Mouse (Mus musculus) forebrain, embryonic 14.5 days (tissue): Measurements from ENCODE around the gene Ngfr. TPM values are rescaled to one million over a fixed set of nuclear protein-coding genes. Genes with fewer than 3 reads are reported as not detected.

ENCODE experiments used
- ATAC-seq: fragments of 200-750 bp; cut with Nextera tagmentation; 2 replicates; pipeline ENCODE4 v1.8.0; 2017; ENCODE audit warnings: mild to moderate bottlenecking, moderate library complexity
- DNase-seq: peaks from one replicate; pipeline ENCODE4 v3.0.0-alpha.2; 2015; ENCODE audit warnings: low spot score
- H3K27ac ChIP-seq: fragments of 300-500 bp; sonication (generic); 2 replicates; pipeline ENCODE4 v1.5.1; 2014; ENCODE audit warnings: low read depth, mild to moderate bottlenecking, control low read depth, low read length, moderate library complexity
- H3K27me3 ChIP-seq: fragments of 300-500 bp; sonication (generic); replicated peaks from 2 replicates; pipeline ENCODE4 v1.6.1; 2014; ENCODE audit warnings: low read length, control low read depth, mixed read lengths; ENCODE audit not compliant: control insufficient read depth, insufficient read depth
- H3K36me3 ChIP-seq: fragments of 300-500 bp; sonication (generic); 2 replicates; pipeline ENCODE4 v1.6.1; 2014; ENCODE audit warnings: low read length, control low read depth; ENCODE audit not compliant: control insufficient read depth, insufficient read depth
- H3K4me1 ChIP-seq: fragments of 300-500 bp; sonication (generic); 2 replicates; pipeline ENCODE4 v1.6.1; 2014; ENCODE audit warnings: antibody characterized with exemption, low read length, control low read depth; ENCODE audit not compliant: control insufficient read depth, insufficient read depth
- H3K4me2 ChIP-seq: fragments of 300-500 bp; sonication (generic); 2 replicates; pipeline ENCODE4 v1.6.1; 2014; ENCODE audit warnings: mild to moderate bottlenecking, control low read depth, low read length
- H3K4me3 ChIP-seq: fragments of 300-500 bp; sonication (generic); 2 replicates; pipeline ENCODE4 v1.5.1; 2014; ENCODE audit warnings: low read depth, low read length, control low read depth
- H3K9ac ChIP-seq: fragments of 300-500 bp; sonication (generic); 2 replicates; pipeline ENCODE4 v1.6.1; 2014; ENCODE audit warnings: mild to moderate bottlenecking, low read length, control low read depth, moderate library complexity
- H3K9me3 ChIP-seq: fragments of 300-500 bp; sonication (generic); replicated peaks from 2 replicates; pipeline ENCODE4 v1.6.1; 2016; ENCODE audit warnings: low read length, control low read depth, mixed read lengths; ENCODE audit not compliant: control insufficient read depth
- WGBS: fragments of 180-500 bp; shearing (Covaris S2); extraction: QIAGEN DNeasy Blood & Tissue Kit; methylation state at CpG from one replicate; pipeline ENCODE4 v1.1.7; 2014; 5-methylcytosine and 5-hydroxymethylcytosine counted together
- polyA plus RNA-seq: library from polyadenylated mRNA; unstranded; fragments of >200 nt; fragmentation: Nextera tagmentation; extraction: Ambion mirVana; gene quantifications from 2 replicates; pipeline ENCODE4 v1.2.1, GENCODE M21; 2014

Ngfr gene
- polyA plus RNA-seq, 1 experiment from 2014 or later, result 5.0 TPM

- DNase-seq, result no peak
- Histone ChIP-seq H3K4me1 (peaks cover 4% of the 10 kb centered on the region; the same call in 1 of the 2 replicates), H3K36me3 (no peaks in the 10 kb centered on the region), H3K9ac (no peak overlapping the region), H3K27me3 (no peaks in the 10 kb centered on the region), H3K27ac (no peak overlapping the region), H3K9me3 (no peaks in the 10 kb centered on the region), H3K4me2 (no peak overlapping the region), H3K4me3 (no peak overlapping the region)
- WGBS, result 65% methylated on average over 6 of the region's 6 CpGs
- no peak for ATAC-seq
Observed at GRCm38 (mm10) chr11:95567366-95567765, 20.2 kb downstream of the Ngfr start.

- DNase-seq, result no peak
- H3K4me3 ChIP-seq, result no peak overlapping the region
- no peaks in the 10 kb centered on the region for H3K36me3 ChIP-seq
- no peaks in the 10 kb centered on the region for H3K9me3 ChIP-seq
- H3K4me1 ChIP-seq, result no peaks in the 10 kb centered on the region
- no peak overlapping the region for H3K4me2 ChIP-seq
- WGBS, result 89% methylated on average over 10 of the region's 10 CpGs
- H3K9ac ChIP-seq, result no peak overlapping the region
- no peaks in the 10 kb centered on the region for H3K27me3 ChIP-seq
- H3K27ac ChIP-seq, result no peak overlapping the region
- ATAC-seq, result no peak
Observed at GRCm38 (mm10) chr11:95565327-95565726, 22.2 kb downstream of the Ngfr start.

GRCm38 (mm10) chr11:95563849-95564248 is 23.7 kb downstream of the Ngfr start:
- no peak for ATAC-seq
- WGBS, result 93% methylated on average over 5 of the region's 5 CpGs

GRCm38 (mm10) chr11:95560773-95561172 is 26.8 kb downstream of the Ngfr start:
- Histone ChIP-seq H3K9ac (no peak overlapping the region), H3K9me3 (no peaks in the 10 kb centered on the region), H3K27me3 (no peaks in the 10 kb centered on the region), H3K27ac (no peak overlapping the region), H3K4me3 (no peak overlapping the region), H3K36me3 (no peaks in the 10 kb centered on the region), H3K4me2 (no peak overlapping the region), H3K4me1 (no peaks in the 10 kb centered on the region)
- 69% methylated on average over 3 of the region's 3 CpGs for WGBS
- DNase-seq, result no peak
- no peak for ATAC-seq

More at GRCm38 (mm10) chr11:95563849-95564248, 23.7 kb downstream of the Ngfr start:
- Histone ChIP-seq H3K4me3 (no peak overlapping the region), H3K9ac (no peak overlapping the region), H3K27me3 (no peaks in the 10 kb centered on the region), H3K4me2 (no peak overlapping the region), H3K9me3 (no peaks in the 10 kb centered on the region), H3K4me1 (no peaks in the 10 kb centered on the region), H3K27ac (no peak overlapping the region), H3K36me3 (no peaks in the 10 kb centered on the region)
- DNase-seq, result no peak

- H3K9me3 ChIP-seq, result no peaks in the 10 kb centered on the region
- H3K27ac ChIP-seq, result no peak overlapping the region
- H3K27me3 ChIP-seq, result no peaks in the 10 kb centered on the region
- no peaks in the 10 kb centered on the region for H3K4me1 ChIP-seq
- no peak for DNase-seq
- no peak overlapping the region for H3K9ac ChIP-seq
- H3K4me3 ChIP-seq, result no peak overlapping the region
- no peak overlapping the region for H3K4me2 ChIP-seq
- no peaks in the 10 kb centered on the region for H3K36me3 ChIP-seq
- no peak for ATAC-seq
- 50% methylated on average over 2 of the region's 2 CpGs for WGBS
Observed at GRCm38 (mm10) chr11:95559761-95560160, 27.8 kb downstream of the Ngfr start.

GRCm38 (mm10) chr11:95557719-95558118 is 29.8 kb downstream of the Ngfr start:
- H3K4me2 ChIP-seq, result no peak overlapping the region
- no peaks in the 10 kb centered on the region for H3K36me3 ChIP-seq
- no peak overlapping the region for H3K9ac ChIP-seq
- ATAC-seq, result no peak
- H3K4me3 ChIP-seq, result no peak overlapping the region
- WGBS, result 21% methylated on average over 6 of the region's 6 CpGs
- H3K27me3 ChIP-seq, result no peaks in the 10 kb centered on the region
- no peak for DNase-seq
- H3K4me1 ChIP-seq, result no peaks in the 10 kb centered on the region
- no peaks in the 10 kb centered on the region for H3K9me3 ChIP-seq
- no peak overlapping the region for H3K27ac ChIP-seq

GRCm38 (mm10) chr11:95557032-95557431 is 30.5 kb downstream of the Ngfr start:
- Histone ChIP-seq H3K4me1 (no peaks in the 10 kb centered on the region), H3K4me3 (no peak overlapping the region), H3K27ac (no peak overlapping the region), H3K9ac (no peak overlapping the region), H3K4me2 (no peak overlapping the region), H3K27me3 (no peaks in the 10 kb centered on the region), H3K9me3 (no peaks in the 10 kb centered on the region), H3K36me3 (no peaks in the 10 kb centered on the region)
- DNase-seq (no peak), ATAC-seq (no peak)
- WGBS, result 84% methylated on average over 6 of the region's 6 CpGs

- Histone ChIP-seq H3K9me3 (no peaks in the 10 kb centered on the region), H3K27me3 (no peaks in the 10 kb centered on the region), H3K4me1 (no peaks in the 10 kb centered on the region), H3K36me3 (no peaks in the 10 kb centered on the region), H3K27ac (no peak overlapping the region), H3K4me3 (no peak overlapping the region), H3K4me2 (no peak overlapping the region), H3K9ac (no peak overlapping the region)
- DNase-seq, result no peak
- no peak for ATAC-seq
- 53% methylated on average over 8 of the region's 8 CpGs for WGBS
Observed at GRCm38 (mm10) chr11:95555279-95555678, 32.3 kb downstream of the Ngfr start.

GRCm38 (mm10) chr11:95550301-95551021 is 37.1 kb downstream of the Ngfr start:
- H3K4me1 ChIP-seq, result no peaks in the 10 kb centered on the region
- ATAC-seq, result no peak
- no peak overlapping the region for H3K4me3 ChIP-seq
- H3K27me3 ChIP-seq, result no peaks in the 10 kb centered on the region
- no peaks in the 10 kb centered on the region for H3K9me3 ChIP-seq
- DNase-seq, result no peak
- no peak overlapping the region for H3K27ac ChIP-seq
- no peak overlapping the region for H3K9ac ChIP-seq
- no peaks in the 10 kb centered on the region for H3K36me3 ChIP-seq
- no peak overlapping the region for H3K4me2 ChIP-seq
- 78% methylated on average over 12 of the region's 12 CpGs for WGBS
